Mouse (Mus musculus) layer of hippocampus, postnatal 25 days (tissue): ENCODE results near the gene Asic5. TPM values are rescaled to one million over a fixed set of nuclear protein-coding genes. Genes with fewer than 3 reads are reported as not detected.

Source experiments
- DNase-seq, 2 experiments: peaks; one replicate each; pipeline ENCODE4 v3.0.0; 2022; ENCODE audit warnings: mixed read lengths in 2 of 2, low spot score in 1 of 2; ENCODE audit errors: extremely low spot score in 1 of 2
- total RNA-seq, 2 experiments: library from RNA; stranded (reverse); gene quantifications; 2 replicates each; pipeline ENCODE4 v1.2.3; 2021

Gene Asic5
- not detected for total RNA-seq

DNA sequence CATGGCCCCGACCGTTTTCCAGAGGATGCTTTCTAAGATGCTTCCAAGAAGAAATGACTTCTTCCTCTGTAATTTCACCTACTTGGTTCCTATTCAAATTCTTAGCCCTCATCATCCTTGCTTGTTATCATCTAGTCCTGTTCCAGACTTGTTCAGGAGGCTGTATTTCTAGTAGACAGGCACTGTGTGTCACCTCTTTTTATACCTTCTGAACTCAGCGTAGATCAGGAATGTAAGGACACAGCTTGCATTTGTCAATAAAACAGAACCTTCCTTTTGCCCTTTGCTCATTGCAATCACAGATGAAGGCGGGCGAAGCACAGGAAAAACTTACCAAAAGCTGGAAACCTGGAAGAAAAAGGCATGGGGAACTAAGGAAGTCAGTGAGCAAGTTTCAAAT lies at the start of gene Asic5:
Gene Asic5 (plus strand): TSS at position 301 of the 400 bp plus-strand sequence.
- DNase-seq, result no peak

DNA sequence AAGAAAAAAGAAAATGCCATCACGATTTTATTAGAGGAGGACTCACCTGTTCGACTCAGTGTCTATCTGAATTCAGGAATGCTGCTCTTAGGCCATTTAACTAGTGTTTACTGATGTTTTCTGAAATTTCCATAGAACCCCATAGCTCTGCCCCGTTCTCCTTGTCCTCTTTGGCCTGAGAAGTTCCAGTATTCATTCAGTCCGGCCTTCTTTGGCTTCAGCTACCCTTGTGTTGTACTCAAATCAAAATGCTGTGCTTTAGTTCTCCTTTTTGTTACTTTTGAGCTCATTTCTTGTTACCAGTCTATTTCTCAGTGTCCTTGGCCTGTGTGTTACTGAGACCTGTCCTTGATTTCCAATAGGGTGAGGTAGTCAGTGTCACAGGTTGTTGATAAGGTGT lies 48.7 kb upstream of the Asic5 start:
- DNase-seq, result no peak

DNA sequence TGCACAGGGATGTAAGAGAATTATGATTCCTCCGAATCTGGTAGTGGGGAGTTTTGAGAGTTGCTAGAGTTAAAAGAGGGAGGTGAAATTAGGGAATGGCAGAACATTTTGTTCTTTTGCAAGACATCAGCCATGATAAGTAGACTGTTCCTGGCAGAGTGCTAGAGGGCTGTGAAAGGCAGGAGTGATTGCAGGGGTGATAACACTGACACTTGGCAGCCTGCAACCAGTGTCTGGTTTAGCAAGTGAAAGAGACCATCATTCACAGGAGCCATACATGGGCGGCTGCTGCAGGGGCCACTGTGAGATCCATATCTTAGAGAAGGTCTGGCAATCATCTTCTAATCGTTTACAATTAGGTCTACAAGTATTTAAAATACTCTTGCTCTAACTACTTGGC lies 43.2 kb upstream of the Asic5 start:
- no peak for DNase-seq

DNA sequence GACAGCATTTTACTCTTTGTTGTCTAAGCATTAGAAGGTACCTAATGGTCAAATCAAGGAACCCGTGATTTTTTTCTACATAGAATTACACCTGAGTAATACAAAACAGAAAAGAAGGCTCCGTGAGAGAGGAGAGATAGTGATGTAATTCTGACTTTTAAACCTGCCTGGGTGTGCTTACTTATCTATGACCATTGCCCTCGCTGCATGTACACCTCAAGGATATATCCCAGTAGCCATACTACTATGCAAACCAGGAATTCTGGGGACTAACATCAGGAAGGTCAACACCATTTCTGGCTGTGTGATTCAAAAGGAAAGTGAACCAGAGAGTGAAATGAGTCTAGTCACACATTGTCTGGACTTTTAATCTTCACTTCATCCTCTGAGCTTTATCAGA lies 39.7 kb upstream of the Asic5 start:
- DNase-seq, result no peak

DNA sequence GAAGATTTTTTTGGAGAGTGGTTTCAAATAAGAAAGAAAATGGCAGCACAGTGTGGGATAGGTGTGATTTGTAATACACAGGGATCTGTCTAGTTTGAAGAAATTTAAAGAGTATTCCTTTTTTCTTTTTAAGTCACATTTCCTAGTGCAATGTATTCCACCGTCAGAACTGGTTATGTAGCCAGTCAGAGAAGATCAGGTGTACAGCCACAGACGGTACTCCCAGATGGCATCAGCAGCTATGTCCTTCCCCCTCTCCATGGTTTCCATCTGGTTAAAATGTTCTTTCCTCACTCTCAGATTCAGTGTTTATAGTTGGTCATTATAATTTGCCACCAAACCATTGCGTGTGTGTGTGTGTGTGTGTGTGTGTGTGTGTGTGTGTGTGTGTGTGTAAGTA lies 39.0 kb upstream of the Asic5 start:
- DNase-seq, result no peak

DNA sequence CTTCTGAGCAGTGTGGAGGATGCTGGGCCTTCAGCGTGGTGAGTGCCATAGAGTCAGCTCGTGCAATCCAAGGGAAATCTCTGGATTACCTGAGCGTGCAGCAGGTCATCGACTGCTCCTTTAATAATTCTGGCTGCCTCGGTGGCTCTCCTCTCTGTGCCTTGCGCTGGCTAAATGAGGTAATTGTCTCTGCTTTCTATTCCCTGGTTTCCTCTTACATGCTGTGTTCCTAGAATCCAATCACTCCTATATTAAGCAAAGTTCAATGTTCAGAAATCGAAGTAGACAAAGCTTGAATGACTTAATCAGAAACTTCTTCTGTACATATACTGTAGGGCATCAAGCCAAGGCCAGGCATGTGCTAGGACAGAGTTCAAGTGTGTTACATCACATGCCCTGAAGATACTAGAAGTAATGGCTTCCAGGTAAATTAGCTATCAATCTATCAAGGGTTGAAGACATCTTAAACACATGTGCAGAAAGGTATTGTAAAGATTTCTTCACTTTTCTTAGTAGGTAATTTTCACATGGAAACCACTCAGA lies 37.2 kb upstream of the Asic5 start:
- DNase-seq, result no peak

DNA sequence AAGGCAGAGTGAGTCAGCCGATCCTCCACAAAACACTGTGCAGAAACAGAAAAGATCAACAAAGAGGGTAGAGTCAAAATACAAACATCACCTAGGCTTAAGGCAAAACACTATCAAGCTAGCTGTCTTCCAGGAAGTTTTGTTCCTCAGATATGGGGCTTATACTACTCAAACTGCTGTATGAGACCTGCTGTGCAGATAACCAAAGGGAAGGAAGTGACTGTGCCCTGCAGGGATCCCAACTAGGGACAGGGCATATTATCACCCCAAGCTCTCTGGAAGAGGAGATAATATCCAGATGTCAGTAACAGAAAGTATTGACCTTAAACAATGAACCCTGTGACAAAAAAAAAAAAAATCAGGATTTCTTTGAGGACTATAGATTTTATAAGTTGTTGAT lies 33.0 kb upstream of the Asic5 start:
- no peak for DNase-seq

DNA sequence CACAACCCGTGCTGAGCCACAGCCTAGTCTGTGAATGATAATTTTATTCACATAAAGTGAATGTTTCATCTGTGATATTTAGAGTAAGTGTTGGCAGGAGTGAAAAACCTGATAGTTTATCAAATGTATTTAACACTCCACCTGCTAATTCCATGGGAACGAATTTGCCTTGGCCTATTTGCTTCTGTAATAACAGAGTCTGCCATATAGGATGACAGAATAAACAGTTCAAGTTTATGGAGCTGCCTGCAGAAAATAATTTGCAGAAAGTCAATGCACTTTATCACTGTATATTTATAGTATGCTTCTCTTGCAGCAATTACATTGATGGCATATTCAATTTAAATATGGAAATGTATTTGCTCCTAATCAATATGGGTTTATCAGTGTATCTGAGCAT lies 30.3 kb upstream of the Asic5 start:
- no peak for DNase-seq

DNA sequence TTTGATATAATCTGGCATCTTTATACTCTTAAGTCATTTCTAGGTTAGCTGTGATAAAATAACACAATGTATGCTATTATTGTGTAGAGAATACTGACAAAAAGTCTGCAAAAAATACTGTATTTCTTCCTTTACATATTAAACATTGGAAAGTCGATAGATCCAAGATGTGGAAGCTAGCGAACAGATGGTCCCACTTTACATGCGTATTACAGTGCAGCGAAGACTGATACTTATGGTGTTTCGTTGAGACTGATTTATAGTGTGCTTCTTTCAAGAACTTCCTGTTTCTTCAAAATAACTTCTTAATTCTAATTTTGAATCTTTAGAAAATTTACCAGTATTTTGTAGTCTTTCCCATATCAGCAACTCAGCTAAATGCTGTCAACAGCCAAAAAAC lies 24.6 kb upstream of the Asic5 start:
- DNase-seq, result no peak

DNA sequence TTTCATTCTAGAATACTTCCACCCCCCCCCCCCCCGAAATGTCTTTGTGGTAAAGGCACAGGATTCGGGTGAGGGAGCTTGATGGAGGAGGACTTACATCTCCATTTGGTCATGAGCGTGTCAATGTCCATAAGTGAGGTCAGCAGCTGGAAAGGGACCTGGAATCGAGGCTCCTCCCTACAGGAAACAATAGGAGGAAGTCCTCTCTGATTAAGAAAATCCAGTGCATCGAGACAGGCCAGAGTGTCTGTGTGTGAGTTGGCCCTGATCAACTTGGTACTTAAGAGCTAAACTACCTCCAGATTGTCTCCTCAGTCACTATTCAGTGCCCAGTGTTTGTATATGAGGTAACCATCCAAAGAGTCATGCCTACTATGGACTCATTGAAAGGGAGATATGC lies 20.8 kb upstream of the Asic5 start:
- no peak for DNase-seq

DNA sequence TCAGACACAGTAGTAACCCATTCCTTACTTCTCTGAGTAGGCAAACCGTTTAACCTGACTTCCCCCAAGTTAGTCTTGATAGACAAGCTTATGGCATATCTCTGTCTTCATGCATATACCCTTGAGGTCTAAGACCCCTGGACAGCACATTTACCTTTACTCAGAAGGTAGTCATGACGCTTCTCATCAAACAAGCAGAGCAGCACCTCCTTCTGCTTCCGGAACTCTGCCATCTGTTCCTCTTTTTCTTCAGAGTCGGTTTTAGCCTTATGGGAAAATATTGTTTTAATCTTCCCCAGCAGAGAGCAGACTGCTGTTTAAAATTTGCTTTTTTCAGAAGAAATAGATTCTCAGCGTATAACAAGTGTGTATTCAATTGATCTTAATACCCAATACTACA lies 18.3 kb upstream of the Asic5 start:
- DNase-seq, result no peak

DNA sequence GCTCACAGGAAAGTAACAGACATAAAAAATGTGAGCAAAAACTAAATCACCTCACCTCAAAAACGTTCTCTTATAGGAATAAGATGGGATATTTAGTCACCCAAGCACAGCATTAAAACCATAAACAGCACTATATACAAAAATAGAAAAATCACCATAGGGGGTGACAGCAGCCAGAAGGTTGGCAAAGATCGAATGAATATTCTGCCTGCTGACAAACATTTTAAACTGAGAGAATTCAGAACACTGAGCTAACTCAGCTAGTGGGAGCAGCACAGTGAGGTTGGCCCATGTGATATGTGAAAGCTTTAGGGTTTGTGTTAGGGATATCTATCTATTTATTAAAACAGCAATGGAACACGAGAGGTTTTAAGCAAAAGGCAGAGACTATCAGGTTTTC lies 17.5 kb upstream of the Asic5 start:
- no peak for DNase-seq

DNA sequence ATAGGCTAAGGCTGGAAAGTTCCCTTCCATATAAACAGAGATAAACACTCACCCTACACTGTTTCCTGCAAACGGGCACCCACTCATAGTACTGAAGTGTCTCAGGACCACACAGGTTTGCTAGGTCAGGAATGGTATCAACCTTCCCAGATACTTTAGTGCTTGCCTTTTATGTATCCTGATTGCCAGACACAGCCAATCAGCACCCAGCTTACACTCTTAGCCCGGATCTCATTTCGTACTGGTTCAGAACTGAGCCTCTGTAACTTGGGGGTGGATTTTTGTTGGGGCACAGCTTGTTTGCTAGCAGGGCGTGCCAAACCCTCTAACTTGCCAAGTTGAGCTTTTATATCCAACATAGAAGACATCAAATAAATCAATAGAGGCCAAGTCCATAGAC lies 6.5 kb upstream of the Asic5 start:
- DNase-seq, result no peak

DNA sequence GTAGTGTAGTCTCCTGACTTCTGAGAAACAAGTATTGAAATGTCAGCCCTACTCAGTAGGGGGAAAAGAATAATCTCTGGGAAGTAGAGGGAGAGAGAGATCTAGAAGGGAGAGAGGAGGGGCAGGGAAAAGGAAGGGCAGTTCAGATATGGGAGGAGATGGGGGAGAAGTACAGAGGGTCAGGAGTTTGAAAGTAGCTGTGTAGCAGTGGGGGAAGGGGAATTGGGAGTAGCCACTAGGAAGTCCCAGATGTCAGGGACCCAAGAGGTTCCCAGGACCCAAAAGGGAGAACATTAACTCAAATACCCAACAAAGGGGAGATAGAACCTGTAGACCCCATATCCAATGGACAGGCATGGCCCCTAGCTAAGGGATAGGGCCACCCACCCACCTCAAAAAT lies 6.0 kb upstream of the Asic5 start, which contains the start of gene Tdo2:
Gene Tdo2 (minus strand): TSS at position 101 of the 400 bp plus-strand sequence.
- DNase-seq, result no peak

DNA sequence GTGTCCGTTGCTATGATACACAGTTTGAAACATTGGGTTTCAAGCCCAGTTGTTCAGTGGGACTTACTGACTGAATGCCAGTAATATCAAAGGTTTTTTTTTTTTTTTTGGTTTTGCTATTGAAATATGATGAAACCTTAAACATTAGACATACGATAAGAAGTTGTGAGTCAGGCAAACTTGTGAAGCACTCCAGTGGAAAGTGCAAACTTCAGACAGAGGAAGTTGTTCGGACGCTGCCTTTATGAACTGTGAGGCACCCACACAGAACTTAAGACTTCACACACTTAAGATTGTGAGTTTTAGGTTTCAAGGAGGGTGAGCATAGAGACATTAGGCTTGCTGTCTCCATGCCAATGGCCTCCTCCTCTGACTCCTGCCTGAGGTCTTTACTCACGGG lies 514 bp upstream of the Asic5 start:
- no peak for DNase-seq

DNA sequence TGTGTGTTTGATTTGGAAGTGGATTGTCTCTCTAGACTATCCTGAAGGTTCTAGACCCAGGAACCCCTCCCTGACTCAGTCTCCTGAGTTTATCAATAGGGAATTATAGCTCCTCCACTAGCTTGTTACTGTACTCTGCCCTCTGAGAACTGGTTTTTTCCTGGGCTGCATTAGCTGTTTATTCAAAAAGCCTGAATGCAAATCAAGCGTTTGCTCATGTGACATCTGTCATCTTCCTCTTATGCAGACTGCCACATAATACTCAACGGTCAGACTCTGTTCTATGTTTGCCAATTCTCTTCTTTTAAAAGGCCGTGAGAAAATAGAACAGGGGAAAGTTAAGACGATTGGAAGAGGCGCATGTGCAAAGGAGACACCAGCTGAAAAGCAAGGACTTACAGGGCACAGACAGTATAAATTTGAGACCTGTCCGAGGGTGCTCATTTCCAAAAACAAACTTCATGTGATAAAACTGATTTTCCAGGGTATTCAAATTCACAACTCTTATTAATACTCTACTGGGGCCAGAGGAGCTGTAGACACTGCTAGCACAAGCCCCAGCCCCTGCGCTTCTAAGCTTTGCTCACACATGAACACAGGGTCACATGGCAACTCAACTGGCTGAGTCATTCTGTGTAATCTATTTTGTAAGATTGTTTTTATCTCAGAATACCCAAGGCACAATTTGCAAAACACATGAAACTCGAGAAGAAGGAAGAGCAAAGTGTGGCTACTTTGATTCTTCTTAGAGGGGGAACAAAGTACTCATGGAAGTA lies 1.2 kb downstream of the Asic5 start:
- no peak for DNase-seq

DNA sequence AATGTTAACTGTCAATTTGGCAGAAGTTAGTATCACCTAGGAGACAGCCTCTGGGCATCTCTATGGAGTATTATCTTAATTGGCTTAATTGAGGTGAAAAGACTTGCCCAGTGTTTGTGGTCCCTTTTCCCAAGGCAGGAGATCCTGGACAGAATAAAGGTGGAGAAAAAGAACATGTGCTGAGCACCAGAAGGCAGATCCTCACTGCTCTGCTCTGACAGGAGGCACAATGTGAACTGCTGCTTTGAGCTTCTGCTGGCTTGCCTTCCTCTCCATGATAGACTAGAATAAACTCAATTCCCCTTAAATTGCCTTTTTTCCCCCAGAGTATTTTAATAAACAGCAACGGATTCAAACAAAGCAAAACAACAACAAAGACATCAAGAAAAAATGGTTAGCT lies 3.0 kb downstream of the Asic5 start:
- no peak for DNase-seq

DNA sequence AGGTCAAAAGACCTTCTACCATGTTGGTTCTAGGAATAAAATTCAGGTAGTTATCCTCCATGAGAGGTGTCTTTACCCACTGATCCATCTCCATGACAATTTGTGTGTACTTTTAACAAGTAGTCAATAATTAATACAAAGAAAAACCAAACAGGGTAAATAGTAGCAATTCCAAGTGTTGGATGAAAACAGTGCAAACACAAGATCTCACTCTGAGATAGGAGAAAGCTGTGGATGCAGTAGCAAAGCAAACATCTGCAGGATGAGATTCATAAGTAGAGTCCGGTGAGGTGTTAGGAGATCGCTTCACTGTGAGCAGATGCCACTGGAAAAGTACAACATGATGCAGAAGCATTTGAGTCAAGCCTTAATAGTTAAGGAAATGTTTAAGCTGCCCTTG lies 4.0 kb downstream of the Asic5 start:
- DNase-seq, result no peak

DNA sequence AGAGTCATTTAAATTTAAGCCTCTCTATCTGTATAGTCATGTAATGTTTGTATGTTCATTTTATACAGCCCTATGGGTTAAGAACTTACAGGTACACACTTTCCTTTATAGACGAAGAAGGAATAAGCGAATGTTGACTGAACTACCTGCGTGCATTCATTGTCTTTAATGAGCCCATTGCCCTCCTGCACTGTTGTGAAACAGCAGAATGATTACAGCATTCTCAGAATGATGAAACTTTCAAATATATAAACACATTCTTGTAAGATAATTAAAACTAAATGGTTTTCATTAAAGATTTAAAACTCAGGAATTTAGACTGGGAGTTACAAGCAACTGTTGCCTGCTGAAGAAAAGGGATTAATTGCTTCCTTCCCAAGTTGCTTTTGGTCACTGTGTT lies 5.5 kb downstream of the Asic5 start:
- DNase-seq, result no peak

DNA sequence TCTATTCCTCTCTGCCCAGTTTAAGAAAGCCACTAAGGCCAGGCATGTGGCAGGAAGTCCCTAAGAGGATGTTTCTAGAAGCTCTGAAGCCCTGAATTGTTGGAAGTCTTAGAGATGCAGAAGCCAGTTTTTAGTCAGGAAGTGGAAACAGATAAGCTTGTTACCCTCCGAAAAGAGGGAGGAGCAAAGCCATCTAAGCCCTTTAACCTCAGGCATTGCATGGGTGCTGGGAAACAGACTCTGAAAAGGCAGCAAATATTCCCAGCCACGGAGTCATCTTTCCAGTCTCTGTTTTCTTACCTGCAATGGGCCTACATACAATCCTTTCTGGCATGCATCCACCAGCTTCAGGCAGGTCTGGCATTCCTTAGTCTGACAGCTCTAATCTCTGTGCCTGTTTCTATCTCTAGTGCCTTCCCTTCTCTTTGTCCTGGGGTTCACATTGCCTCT lies 7.6 kb downstream of the Asic5 start:
- no peak for DNase-seq

DNA sequence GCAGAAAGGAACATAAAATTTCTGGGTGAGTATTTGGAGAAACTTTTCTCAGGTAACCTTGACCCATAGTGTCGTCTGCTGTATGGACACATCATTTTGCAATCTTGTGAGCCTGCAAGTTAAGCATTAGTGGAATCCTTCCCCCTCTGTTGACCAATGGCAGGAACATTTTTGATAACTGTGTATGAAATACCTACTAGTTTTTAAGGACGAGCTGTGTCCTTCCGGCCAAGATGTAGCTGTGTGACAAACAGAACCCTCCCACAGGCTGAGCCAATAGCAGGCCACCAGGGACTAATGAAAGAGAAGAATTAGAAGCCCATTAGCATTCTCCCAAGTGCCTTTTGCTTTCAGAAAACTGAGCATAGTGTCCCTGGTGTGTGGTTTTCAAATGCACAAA lies 8.4 kb downstream of the Asic5 start:
- DNase-seq, result no peak

DNA sequence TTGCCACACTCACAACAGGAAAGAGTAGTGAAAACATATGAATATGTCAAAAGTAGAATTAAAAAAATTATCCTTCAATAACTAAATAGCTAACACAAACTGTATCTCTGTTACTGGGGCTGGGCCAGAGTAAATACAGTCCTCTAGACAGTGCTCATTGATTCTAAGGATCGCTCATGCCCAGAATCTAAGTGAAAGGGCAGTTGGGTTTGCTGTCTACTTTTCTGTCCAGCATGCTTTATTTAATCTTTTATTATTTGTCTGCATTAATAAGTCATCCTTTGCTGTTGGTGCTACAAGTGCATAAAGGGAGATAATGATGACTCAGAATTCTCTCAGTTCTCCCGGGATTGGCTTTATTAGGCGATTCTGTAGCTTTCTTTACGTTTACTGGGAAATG lies 13.3 kb downstream of the Asic5 start:
- DNase-seq, result no peak
